Mouse (Mus musculus) liver, adult (tissue): Measurements from ENCODE around the gene Fam205c.

ENCODE experiments used
- GATA4 ChIP-seq: IDR thresholded peaks from 2 replicates; pipeline ENCODE4 v1.6.1; 2014; ENCODE audit warnings: mild to moderate bottlenecking, low read length; ENCODE audit not compliant: insufficient replicate concordance

Gene Fam205c

DNA sequence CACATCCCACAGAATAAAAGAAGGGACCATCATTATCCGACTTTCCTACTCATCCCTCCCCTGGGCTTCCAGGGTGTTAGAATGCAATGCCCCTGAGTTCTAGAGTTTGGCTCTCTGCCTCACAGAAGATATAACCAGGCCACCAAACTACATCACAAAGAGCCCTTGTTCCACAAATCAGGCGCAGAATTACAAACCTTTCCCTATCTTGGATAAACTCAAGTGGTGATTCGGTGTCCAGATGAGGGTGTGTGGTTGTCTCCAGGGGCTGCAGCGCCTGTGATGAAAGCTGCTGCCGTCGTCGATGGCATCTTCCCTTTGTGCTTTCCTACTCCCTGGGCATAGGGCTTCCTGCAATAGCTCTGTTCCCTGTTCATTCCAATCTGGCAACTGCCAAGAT, at the start of gene Fam205c:
Fam205c (minus strand) TSS at position 101 of the 400 bp plus-strand sequence.
- TF ChIP-seq GATA4, result no peak

DNA sequence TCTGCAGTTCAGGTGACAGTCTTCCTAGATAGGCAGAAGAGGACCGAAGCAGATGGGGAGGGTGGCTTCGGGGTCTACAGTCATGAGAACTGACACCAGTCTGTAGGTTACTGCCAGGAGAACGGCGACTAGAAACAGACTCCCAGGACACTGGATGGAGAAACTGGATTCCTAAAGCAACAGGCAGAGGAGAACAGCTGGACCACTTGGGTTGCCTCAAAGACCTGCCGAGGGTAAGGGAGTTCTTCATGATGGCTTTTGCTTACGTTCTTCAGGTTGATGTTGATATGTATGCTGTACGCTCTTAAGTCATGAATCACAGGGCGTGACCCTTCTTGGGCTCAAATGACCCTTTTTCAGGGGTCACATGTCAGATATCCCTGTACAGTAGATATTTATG, 48.4 kb upstream of the Fam205c start:
- TF ChIP-seq GATA4, result no peak

DNA sequence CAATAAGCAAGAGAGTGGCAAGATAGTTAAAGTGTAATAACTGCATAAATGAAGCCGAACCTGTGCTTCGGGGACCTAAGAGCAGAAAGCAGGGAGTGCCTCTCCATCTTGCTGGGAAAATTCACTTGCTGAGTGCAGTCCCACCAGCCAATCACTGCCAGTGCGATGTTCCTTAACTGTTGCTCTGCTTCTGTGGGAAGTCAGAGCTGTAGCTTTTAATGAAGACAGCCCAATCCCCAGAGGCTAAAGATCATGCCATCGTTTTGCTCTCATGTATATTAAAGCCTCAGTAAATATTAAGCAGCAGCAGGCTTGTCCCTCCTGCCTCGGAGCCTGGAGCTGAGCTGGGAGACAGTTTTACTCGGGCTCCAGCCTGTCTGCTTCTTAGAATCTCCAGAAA, 48.0 kb upstream of the Fam205c start:
- TF ChIP-seq GATA4, result no peak

DNA sequence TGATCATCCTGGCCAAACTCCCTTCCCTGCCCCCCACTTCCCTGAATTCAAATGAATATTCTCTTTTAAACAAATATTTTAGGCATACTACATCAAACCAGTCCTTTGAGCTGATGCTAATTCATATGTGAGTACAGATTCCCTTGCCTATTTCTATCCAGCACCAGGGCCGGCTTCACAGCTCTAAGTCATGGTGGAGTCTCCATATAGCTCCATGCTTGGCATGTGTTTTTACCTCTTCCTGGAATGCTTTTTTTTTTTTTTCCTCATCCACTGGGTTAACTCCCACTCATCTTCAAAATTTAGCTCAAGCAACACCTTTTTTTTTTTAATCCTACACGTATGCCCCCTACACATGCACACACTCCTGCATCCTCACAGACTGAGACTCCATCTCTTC, 47.5 kb upstream of the Fam205c start:
- no peak for TF ChIP-seq GATA4

DNA sequence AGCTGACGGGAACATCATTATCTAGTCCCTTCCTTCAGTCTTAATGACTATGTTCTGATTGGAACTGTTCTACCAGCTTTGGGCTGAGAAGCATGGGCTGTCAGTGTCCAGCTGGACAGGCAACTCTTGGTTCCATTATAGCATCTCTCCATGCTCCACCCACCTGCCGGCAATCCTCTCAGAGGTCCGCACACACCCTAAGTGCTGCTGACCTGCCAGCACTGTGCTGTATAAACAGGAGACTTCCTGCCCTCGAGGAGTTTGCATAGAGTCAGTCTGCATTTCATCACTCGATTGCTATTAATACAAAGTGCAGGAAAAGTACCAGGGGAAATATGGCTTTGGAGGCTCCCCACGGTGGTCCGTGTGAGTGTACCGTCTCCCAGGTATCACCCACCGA, 46.7 kb upstream of the Fam205c start:
- TF ChIP-seq GATA4, result no peak

DNA sequence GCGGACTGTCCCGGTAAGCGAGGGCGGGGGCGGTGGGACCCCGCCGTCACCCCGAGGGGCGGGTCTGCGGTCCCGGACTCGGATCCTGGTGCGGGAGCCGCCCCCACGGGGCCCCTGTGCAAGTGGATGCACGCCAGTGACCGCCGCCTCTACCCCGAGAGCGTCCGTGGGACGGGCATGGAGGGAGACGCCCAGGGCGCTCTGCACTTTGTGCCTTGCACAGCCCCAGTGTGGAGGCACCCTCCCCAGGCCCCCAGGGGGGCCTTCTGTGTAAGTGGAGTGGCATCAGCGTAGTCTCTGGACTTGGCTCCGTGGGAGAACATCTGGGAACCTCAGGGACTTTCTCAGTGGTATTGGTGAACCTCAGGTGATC, 43.4 kb upstream of the Fam205c start:
- TF ChIP-seq GATA4, result no peak

DNA sequence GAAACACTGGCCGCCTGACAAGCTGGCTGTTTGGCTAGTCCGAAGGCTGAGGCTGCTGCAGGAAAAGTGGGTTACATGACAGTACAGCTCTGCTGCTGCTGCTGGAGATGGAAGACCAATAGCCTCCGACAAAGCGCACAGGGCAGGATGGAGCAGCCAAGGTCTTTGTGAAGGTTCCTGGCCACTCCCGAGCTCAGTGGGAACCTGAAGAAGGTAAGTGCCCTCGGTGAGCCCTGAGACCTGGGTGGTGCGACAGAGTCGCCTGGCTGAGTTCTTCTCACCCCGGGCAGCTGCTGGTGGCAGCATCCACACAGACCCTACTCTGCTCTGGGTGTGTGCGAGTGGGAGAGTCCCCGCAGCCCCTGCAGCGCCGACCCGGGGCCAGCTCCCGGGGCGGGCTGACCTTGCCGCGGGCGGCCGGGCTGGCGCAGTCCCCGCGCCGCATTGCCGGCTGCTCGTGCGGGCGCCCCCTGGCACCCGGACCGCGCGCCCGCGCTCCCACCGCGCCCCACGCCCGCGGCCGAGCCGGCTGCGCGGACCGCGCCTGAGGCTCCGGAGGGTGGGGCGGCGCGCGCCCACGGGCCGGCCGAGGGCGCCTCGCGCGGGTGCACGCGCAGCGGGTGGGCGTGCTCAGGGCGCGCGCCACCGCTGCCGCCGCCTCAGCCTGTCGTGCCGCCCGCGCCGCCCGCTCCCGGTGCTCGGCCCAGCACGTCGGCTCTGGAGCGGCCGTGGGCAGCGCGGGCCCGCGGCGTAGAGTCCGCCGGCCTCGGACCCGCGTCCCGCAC, 42.8 kb upstream of the Fam205c start, which contains the start of gene Phf24:
Phf24 (plus strand) TSS at position 44 of the 785 bp plus-strand sequence.
- no peak for TF ChIP-seq GATA4

DNA sequence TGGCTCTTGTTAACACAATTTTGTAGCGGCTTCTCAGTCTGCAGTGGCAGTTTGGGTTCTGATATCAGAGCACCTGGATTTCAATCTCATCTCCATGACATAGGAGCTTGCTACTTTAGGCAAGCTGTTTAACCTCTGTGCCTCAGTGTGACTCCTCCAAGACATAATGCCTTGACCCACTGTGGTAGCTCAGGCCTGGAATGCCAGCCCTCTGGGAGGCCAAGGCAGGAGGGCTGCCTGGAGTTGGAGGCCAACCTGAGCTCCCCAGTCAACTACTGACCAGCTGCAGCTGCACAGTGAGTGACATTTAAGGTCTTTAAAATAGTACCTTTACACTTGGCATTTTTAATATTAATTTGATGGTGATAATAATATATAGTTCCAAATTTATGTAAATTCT, 41.9 kb upstream of the Fam205c start:
- no peak for TF ChIP-seq GATA4

DNA sequence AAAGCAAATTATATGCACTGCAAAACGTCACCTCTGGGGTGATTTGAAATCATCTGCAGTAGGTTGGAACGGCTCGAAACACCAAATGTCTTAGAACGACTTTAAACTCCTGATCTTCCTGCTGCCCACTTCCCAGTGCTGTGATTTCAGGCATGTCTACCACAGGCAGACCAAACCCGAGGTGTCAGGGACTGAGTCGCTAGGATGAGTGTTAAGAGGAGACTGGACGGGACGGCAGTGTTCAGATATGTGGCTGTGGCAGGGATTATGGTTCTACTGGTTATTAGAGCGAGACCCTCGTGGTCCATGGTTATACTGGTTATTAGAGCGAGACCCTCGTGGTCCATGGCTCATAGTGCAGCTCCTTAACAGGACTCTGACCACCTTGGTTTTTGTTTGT, 41.3 kb upstream of the Fam205c start:
- no peak for TF ChIP-seq GATA4

DNA sequence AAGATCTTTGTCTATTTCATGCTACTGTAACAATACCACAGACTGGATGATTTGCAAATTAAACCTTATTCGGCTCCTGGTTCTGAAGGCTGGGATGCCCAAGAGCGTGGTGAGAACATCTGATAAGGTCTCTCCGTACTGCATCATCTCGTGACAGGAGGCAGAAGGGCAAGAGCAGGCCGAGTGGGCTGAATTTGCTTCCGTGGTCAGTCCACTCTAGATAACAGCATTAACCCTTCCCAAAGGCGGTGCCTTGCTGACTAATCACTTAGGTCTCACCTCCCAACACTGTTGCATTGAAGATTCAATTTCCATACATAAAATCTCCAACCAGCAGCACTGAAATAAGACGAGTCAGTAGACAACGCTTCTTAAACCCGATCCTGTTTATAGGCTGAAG, 39.4 kb upstream of the Fam205c start:
- TF ChIP-seq GATA4, result no peak

DNA sequence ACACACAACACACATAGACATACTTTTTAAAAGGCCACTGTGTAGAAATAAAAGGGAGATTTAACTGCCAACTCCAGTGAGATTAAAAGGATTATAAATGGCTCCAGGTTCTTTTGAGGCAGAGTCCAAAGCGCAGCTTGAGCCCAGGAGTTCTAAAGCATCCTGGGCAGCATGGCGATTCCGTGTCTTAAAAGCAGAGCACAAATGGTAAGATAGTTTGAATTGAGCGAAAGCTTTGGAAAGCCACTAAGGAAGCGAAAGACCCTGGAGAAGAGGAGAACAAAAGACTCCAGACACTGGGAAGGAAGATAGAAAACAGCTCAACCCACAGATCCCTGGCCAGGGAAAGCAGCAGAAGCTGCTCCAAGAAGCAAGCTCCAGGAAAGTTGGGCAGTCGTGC, 30.9 kb upstream of the Fam205c start:
- TF ChIP-seq GATA4, result no peak

DNA sequence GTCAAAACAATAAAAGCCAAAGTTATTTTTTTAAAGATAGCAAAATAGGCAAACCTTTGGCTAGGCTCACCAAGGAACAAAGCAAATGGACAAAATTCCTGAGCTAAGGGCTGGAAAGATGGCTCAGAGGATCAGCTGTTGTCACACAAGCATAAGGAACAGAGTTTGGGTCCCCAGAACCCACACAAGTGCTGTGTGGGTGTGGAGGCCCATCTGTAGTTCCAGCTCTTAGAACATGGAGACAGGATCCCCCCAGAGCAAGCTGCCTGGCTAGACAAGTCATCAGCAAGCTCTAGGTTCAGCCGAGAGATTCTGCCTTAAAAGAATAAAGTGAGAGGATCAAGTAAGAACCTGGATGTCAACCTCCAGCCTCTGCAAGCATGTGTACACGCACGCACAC, 30.5 kb upstream of the Fam205c start:
- TF ChIP-seq GATA4, result no peak

DNA sequence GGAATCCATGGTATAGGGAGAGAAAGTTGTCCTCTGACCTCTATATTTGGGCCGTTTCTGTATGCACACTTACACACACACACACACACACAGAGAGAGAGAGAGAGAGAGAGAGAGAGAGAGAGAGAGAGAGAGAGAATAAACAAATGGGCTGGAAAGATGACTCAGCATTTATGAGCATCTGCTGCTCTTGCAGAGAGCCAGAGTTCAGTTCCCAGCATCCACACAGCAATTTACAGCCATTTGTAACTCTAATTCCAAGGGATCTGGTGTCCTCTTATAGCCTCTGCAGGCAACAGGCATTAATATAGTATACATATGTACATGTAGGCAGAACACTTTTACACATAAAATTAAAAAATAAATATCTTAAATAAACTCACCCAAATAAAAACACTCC, 29.9 kb upstream of the Fam205c start:
- no peak for TF ChIP-seq GATA4

DNA sequence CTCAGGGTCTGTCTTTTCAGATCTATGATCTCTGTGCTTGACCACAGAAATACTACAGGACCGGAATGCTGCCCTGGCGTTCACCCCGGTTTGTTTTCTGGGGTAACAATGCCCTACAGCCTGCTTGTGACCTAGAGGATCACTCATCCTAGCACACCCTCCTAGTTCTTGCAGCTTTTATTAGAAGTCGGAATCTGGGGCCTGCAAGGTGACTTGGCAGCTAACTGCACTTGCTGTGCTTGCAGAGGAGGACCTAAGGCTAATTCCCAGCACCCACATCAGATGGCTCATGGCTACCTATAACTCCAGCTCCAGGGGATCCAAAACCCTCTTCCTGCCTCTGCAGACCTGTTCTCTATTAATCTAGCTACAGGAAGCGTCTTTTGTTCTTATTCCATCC, 28.7 kb upstream of the Fam205c start:
- no peak for TF ChIP-seq GATA4

DNA sequence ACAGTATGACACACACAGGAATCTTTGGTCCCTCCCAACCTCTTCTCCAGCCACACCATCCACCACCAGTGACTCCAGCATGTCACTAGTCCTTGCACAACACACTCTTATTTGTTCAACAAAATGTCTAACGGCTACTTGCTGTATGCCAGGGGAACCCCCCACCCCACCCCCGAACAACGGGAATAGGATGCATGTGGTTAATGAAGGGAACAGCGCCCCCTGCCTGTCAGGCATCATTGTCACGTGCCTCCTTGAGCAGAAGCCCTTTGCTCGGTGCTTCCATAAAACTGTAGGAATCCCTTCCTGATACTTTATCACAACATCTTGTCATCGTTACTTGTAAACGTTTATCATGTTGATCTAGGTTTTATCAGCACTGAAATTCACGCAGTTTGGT, 28.1 kb upstream of the Fam205c start:
- TF ChIP-seq GATA4, result no peak

DNA sequence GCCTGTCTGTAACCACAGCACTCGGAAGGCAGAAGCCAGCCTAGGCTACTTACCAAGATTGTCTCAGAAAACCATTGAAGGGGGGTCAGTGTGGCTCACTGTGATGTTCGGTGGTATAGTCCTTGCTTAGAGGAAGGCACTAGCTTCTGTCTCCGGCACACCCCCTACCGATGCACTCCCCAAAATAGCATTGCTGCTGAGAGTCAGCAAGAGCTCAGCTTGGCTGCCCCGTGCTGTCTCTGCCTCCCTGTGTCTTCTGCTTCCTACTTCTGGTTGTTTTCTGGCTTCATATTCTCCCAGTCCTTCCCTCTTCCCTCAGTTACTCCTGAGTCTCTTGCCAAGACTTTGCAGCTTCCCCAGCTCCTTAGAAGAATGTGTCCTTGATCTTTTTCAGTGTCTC, 26.8 kb upstream of the Fam205c start:
- TF ChIP-seq GATA4, result no peak

DNA sequence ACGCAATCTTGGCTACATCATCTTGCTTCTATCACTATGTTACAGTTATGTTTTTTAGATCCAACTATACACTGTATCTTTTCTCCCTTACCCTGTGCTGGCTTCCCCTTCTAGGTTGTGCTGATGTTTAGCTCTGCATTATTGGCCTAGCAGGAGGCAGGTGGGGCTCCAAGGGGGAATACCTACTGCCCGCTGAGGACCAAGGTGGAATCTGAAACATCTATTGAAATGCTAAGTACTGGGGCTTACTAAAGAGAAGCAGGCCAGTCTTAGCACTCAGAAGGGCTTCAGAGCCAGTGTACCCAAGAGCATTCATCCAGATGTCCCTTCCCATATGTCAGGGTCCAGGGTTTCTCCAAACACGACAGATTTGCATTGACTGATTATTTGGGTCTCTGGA, 24.9 kb upstream of the Fam205c start:
- no peak for TF ChIP-seq GATA4

DNA sequence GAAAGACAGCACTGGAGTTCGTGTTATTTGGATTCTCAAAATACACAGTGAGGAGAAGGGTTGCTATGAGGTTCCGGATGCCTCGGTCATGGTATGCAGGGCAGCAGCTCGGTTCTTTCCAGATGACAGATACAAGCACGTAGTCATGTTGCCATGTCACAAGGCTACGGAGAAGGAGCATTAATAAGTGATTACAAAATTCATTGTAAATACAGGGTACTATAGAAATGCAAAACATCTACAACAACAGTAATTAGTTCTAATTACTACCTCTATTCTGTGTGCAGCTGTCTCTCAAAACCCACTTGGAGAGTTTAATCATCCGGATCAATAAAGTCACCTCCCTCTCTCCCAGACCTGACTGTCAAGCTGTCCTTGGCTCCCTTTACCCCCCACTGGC, 21.1 kb upstream of the Fam205c start:
- no peak for TF ChIP-seq GATA4

DNA sequence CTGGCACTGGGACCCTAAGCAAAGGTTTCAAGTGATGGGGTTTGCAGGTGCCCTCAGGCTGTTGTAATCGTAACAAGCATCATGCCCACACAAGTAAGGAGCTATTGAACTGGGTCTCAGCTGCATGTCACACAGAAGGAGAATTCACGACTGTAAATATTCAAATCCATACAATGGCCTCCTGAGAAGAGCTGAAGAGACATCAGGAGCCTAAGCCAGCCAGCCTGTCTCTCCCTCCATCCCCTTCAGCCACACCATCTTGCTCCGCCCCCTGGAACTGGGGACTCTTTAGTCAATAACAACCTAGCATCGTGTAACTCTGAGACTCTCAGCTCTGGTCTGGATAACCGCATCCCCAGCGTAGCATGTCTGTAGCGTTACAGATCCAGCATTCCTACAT, 17.1 kb upstream of the Fam205c start:
- TF ChIP-seq GATA4, result no peak
